Mouse (Mus musculus): ENCODE results near the gene Btbd35f4.
"Not testable (repeated sequence)": the region's sequence is repeated elsewhere in the genome, so short reads cannot be mapped to it uniquely, and the experiment has no call there.

Btbd35f4 gene

DNA sequence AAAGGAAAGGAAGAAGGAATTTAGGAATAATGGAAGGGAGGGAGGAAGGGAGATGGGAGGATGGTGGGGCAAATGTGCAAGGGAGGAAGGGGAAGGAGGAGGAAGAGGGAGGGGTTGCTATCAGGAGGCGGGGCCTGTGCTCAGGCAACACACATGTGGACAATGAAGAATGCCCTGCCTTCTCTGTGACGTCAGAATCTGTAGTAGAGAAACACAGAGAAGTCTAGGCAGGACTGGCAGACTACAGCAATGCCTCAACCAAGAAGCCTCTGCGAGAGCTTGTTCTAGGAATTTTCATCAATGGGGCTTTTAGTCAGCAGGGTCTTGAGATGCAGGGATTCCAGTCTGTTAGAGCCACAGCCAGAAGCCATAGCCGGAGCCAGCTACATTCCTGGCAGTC is at the start of gene Btbd35f4:
Btbd35f4 (plus strand) TSS at position 301 of the 400 bp plus-strand sequence.
- not testable (repeated sequence) for DNase-seq (ENCODE audit: inconsistent age in 2 of 2, low spot score in 1 of 2)

- not testable (repeated sequence) for DNase-seq (ENCODE audit: inconsistent age in 2 of 2, low spot score in 1 of 2)
These were observed 39.7 kb downstream of the Btbd35f4 start for GRCm38 (mm10) chrX:4840016-4840415.

Measured in adrenal gland, adult (tissue).